Comparison of ENCODE assay signal across 8 mouse cellular contexts in genomic region chr6:128760016-128760415, GRCm38 (mm10). TPM values are rescaled to one million over a fixed set of nuclear protein-coding genes. Genes with fewer than 3 reads are reported as not detected.
DNase-seq lines count a peak whose midpoint lies in the region; ATAC-seq lines count a peak whose summit lies in the region.
"Not testable (repeated sequence)": the region's sequence is repeated elsewhere in the genome, so short reads cannot be mapped to it uniquely, and the experiment has no call there.

No protein-coding gene starts in this region.

- DNase-seq in WW6 (ENCODE audit: low read depth, low spot score) = peak; percentile 81
- DNase-seq in cerebellum, postnatal 36 days = peak; percentile 93 to 98
- peak; percentile 98 for DNase-seq in frontal cortex, postnatal 36 days (ENCODE audit: low spot score in 2 of 2)
- peak; percentile 84 for DNase-seq in left cerebral cortex, adult 11 months (ENCODE audit: low spot score)
- peak; percentile 94 for DNase-seq in lung, postnatal 36 days
- peak; percentile 93 for DNase-seq in retina, embryonic 14.5 days (ENCODE audit: low spot score)
- DNase-seq in thymus, postnatal 4 days = peak; percentile 94

- peak; percentile 59 for ATAC-seq in hindbrain, embryonic 15.5 days (ENCODE audit: low FRiP score, low read depth)

- not testable (repeated sequence) for H3K27me3 ChIP-seq in hindbrain, embryonic 15.5 days

- H3K27ac ChIP-seq in hindbrain, embryonic 15.5 days (replicated peaks) = peak overlapping the region; percentile 94

- H3K4me3 ChIP-seq in hindbrain, embryonic 15.5 days = peak overlapping the region; percentile 76

- H3K4me2 ChIP-seq in hindbrain, embryonic 15.5 days = peak overlapping the region; percentile 53

- not testable (repeated sequence) for H3K9me3 ChIP-seq in hindbrain, embryonic 15.5 days

- H3K4me1 ChIP-seq in hindbrain, embryonic 15.5 days (replicated peaks) = not testable (repeated sequence)

- under 1% methylated on average over 22 of the region's 22 CpGs for WGBS in hindbrain, embryonic 15.5 days

- H3K9ac ChIP-seq in hindbrain, embryonic 15.5 days = peak overlapping the region; percentile 79

- not testable (repeated sequence) for H3K36me3 ChIP-seq in hindbrain, embryonic 15.5 days

RNA-seq across cellular contexts. Expression of gene Klrb1c, which starts 29.0 kb away (rescaled TPM):
- 0.12 TPM in 1 of 2 replicates, not detected in the other for polyA plus RNA-seq in hindbrain, embryonic 15.5 days (2015; fragmentation: Nextera tagmentation; extraction: Ambion mirVana)

RNA-seq across cellular contexts. Expression of gene Klrb1, which starts 37.2 kb away (rescaled TPM):
- 0.31 and 0.94 TPM in 2 replicates for polyA plus RNA-seq in hindbrain, embryonic 15.5 days (2015; fragmentation: Nextera tagmentation; extraction: Ambion mirVana)

Comparison
In these comparisons a context has a peak if more than half of its experiments do, and no peak if none do; other contexts are left out.
1. Peak in every context shown above with its lines: DNase-seq, ATAC-seq, H3K4me3 ChIP-seq and H3K27ac ChIP-seq.